Mouse (Mus musculus): ENCODE measurements around the gene Glp2r.

Gene Glp2r

GRCm38 (mm10) chr11:67771053-67771452 lies at the start of gene Glp2r:
Gene Glp2r (minus strand): TSS chr11:67771153.
- ATAC-seq (ENCODE audit: low TSS enrichment), result no peak

GRCm38 (mm10) chr11:67820221-67820620 lies 49.3 kb upstream of the Glp2r start:
- peak; percentile 53; the same call in 1 of the 2 replicates for ATAC-seq (ENCODE audit: low TSS enrichment)

- ATAC-seq (ENCODE audit: low TSS enrichment), result peak; percentile 56
These were observed 48.7 kb upstream of the Glp2r start for GRCm38 (mm10) chr11:67819604-67820003.

GRCm38 (mm10) chr11:67811535-67811934 lies 40.6 kb upstream of the Glp2r start:
- ATAC-seq (ENCODE audit: low TSS enrichment), result no peak

GRCm38 (mm10) chr11:67808051-67808450 lies 37.1 kb upstream of the Glp2r start:
- ATAC-seq (ENCODE audit: low TSS enrichment), result peak; percentile 94

GRCm38 (mm10) chr11:67806832-67807597 lies 36.1 kb upstream of the Glp2r start:
- no peak for ATAC-seq (ENCODE audit: low TSS enrichment)

- no peak for ATAC-seq (ENCODE audit: low TSS enrichment)
These were observed 34.6 kb upstream of the Glp2r start for GRCm38 (mm10) chr11:67805538-67805937.

GRCm38 (mm10) chr11:67801169-67801568 lies 30.2 kb upstream of the Glp2r start:
- ATAC-seq (ENCODE audit: low TSS enrichment), result peak; percentile 88

GRCm38 (mm10) chr11:67800130-67800723 lies 29.3 kb upstream of the Glp2r start:
- ATAC-seq (ENCODE audit: low TSS enrichment), result no peak

- ATAC-seq (ENCODE audit: low TSS enrichment), result no peak
These were observed 27.0 kb upstream of the Glp2r start, which contains the start of gene Dhrs7c for GRCm38 (mm10) chr11:67797931-67798330. Gene Dhrs7c (plus strand): TSS chr11:67798187.

GRCm38 (mm10) chr11:67790182-67790581 lies 19.2 kb upstream of the Glp2r start:
- ATAC-seq (ENCODE audit: low TSS enrichment), result peak; percentile 20; the same call in 1 of the 2 replicates

- no peak for ATAC-seq (ENCODE audit: low TSS enrichment)
These were observed 3.4 kb upstream of the Glp2r start, which contains the start of gene Gsg1l2 for GRCm38 (mm10) chr11:67774379-67774778. Gene Gsg1l2 (plus strand): TSS chr11:67774608.

GRCm38 (mm10) chr11:67772577-67772976 lies 1.6 kb upstream of the Glp2r start:
- peak; percentile 84 for ATAC-seq (ENCODE audit: low TSS enrichment)

GRCm38 (mm10) chr11:67771691-67772090 lies 738 bp upstream of the Glp2r start:
- no peak for ATAC-seq (ENCODE audit: low TSS enrichment)

GRCm38 (mm10) chr11:67757373-67758167 lies 13.4 kb downstream of the Glp2r start:
- ATAC-seq (ENCODE audit: low TSS enrichment), result peak; percentile 66; the same call in 1 of the 2 replicates

GRCm38 (mm10) chr11:67756287-67756686 lies 14.7 kb downstream of the Glp2r start:
- peak; percentile 56; the same call in 1 of the 2 replicates for ATAC-seq (ENCODE audit: low TSS enrichment)

GRCm38 (mm10) chr11:67741569-67741968 lies 29.4 kb downstream of the Glp2r start:
- peak; percentile 50; the same call in 1 of the 2 replicates for ATAC-seq (ENCODE audit: low TSS enrichment)

GRCm38 (mm10) chr11:67738846-67739490 lies 32.0 kb downstream of the Glp2r start:
- ATAC-seq (ENCODE audit: low TSS enrichment), result no peak

GRCm38 (mm10) chr11:67738345-67738744 lies 32.6 kb downstream of the Glp2r start:
- ATAC-seq (ENCODE audit: low TSS enrichment), result no peak

- ATAC-seq (ENCODE audit: low TSS enrichment), result peak; percentile 73
These were observed 36.4 kb downstream of the Glp2r start for GRCm38 (mm10) chr11:67734597-67734996.

GRCm38 (mm10) chr11:67733726-67734125 lies 37.2 kb downstream of the Glp2r start:
- no peak for ATAC-seq (ENCODE audit: low TSS enrichment)

- ATAC-seq (ENCODE audit: low TSS enrichment), result peak; percentile 58
These were observed 39.9 kb downstream of the Glp2r start for GRCm38 (mm10) chr11:67731056-67731455.

Data from frontal cortex, adult (tissue).